Mouse (Mus musculus): ENCODE data around the gene Pnmt.

Gene Pnmt

GRCm38 (mm10) chr11:98412273-98412796 is 26.1 kb downstream of the Pnmt start, which contains the start of gene Erbb2:
TSS of gene Erbb2 (plus strand) at chr11:98412470.
- in situ Hi-C loops (cut with MboI; ENCODE audit: unreplicated experiment in 2 of 2) = no loop called here

GRCm38 (mm10) chr11:98412797-98413301 is 26.6 kb downstream of the Pnmt start:
- in situ Hi-C loops (cut with MboI; ENCODE audit: unreplicated experiment in 2 of 2) = no loop called here

DNA sequence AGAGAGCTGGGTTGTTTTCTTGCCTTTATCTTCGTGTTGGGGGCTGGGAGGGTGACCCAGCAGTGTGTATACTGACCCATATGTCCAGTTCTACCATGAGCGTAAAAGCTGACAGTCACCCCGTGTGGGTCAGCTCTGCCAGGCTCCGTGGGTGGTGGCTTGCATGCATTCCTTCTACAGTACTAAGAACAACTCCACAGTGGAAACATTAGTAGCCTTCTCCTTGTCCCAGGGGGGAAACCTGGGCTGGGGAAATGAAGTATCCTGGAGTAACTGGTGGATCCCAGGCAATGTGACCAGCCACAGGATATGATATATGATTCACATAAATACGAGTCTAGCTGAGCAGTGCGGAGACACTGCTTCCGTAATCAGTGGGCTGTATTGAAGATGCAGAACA is 27.5 kb downstream of the Pnmt start:
- in situ Hi-C loops (cut with MboI; ENCODE audit: unreplicated experiment in 2 of 2) = no loop called here

- in situ Hi-C loops (cut with MboI; ENCODE audit: unreplicated experiment in 2 of 2) = no loop called here
Observed at GRCm38 (mm10) chr11:98414162-98414561, 27.9 kb downstream of the Pnmt start.

DNA sequence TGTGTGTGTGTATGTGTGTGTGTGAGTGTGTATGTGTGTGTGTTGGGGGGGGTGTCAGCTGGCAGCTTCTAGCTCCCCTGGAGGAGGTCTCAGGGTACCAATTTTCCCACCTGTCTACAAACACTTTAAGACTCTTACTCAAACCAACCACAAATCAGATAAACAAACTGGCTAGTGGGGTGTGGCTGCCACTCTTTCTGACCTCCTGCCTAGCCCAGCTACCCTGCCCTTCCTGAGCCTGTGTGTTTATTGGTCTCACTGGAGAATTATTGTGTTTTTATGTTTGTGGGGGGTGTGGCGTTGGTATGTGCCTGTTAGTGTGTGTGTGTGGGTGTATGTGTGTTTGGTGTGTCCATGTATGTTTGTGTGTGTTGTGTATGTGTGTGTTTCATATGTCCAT is 30.8 kb downstream of the Pnmt start:
- in situ Hi-C loops (cut with MboI; ENCODE audit: unreplicated experiment in 2 of 2) = no loop called here

DNA sequence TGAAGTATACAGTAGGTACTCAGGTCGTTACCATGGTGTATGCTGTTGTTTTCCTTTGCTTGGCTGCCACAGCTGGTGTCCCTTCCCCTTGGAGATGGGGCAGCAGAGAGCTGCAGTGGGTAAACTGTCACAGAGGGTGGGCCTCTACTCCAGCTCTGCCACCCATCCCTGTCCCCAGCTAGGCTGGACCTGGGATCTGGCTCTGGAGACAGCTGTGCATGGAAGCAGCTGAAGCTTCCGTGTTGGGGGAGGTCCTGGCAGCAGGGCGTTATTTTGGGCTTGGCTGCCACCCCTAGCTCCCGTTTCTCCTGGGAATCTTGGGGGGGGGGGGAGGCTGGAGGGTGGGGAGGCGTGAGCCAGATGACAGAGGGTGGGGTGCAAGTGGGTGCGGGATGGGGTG is 32.0 kb downstream of the Pnmt start:
- in situ Hi-C loops (cut with MboI; ENCODE audit: unreplicated experiment in 2 of 2) = no loop called here

GRCm38 (mm10) chr11:98418939-98419547 is 32.8 kb downstream of the Pnmt start:
- in situ Hi-C loops (cut with MboI; ENCODE audit: unreplicated experiment in 2 of 2) = no loop called here

DNA sequence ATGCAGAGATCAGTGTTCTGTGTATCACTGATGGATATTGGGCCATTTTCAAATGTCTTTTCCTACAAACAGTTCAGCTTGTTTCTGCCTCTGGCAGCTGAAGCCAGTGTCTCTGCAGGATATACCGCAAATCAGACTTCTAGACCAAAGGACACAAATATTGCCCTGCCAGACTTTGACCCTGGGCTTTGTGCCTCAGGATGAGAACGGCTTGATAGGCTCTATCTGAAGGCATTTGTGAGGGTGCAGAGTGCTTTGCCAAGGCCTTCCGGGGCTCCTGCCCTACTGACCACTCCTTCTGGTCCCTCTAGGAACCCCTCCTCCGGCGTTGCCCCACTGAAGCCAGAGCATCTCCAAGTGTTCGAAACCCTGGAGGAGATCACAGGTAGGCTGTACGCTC is 40.3 kb downstream of the Pnmt start:
- in situ Hi-C loops (cut with MboI; ENCODE audit: unreplicated experiment in 2 of 2) = no loop called here

- in situ Hi-C loops (cut with MboI; ENCODE audit: unreplicated experiment in 2 of 2) = no loop called here
Observed at GRCm38 (mm10) chr11:98428436-98428835, 42.2 kb downstream of the Pnmt start.

GRCm38 (mm10) chr11:98431743-98432502 is 45.7 kb downstream of the Pnmt start:
- in situ Hi-C loops (cut with MboI; ENCODE audit: unreplicated experiment in 2 of 2) = no loop called here

GRCm38 (mm10) chr11:98435723-98436122 is 49.5 kb downstream of the Pnmt start:
- in situ Hi-C loops (cut with MboI; ENCODE audit: unreplicated experiment in 2 of 2) = loop anchor here in 1 of 2 experiments (5.0 kb wide), 1 partner anchor 168 kb away; no protein-coding TSS in a partner anchor

DNA sequence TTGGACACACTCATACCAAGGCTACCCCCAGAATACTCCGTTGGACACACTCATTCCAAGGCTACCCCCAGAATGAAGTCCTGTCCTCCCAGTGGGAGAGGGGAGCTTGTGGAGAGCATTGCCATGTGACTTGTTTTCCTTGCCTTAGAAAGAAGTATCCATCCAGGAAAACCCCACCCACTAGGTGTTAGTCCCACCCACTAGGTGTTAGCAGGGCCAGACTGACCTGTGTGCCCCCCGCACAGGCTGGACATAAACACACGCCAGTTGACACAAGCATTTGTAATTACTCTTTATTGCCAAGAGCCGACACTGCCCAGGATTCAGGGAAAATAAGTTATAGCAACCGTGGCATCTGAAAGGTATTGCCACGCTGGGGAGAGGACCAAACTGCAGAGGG is 51.2 kb downstream of the Pnmt start:
- in situ Hi-C loops (cut with MboI; ENCODE audit: unreplicated experiment in 2 of 2) = loop anchor here in 1 of 2 experiments (5.0 kb wide), 1 partner anchor 170 kb away; no protein-coding TSS in a partner anchor

All from v-Abl transformed pro-B cells (cell line).